ENCODE assay signal across 26 mouse cellular contexts in genomic region chr9:26689171-26689570, GRCm38 (mm10). TPM values are rescaled to one million over a fixed set of nuclear protein-coding genes. Genes with fewer than 3 reads are reported as not detected.
"Had no signal": no experiment of that assay in that cellular context is flagged by ENCODE, and none has a peak within 500 bp of the region (broad histone marks: within the 10 kb centered on the region; RNA-seq: fewer than 3 reads in every experiment).

No protein-coding gene starts in this region.

- DNase-seq: gastrocnemius, postnatal 14 days; gastrocnemius, postnatal 36 days; heart, adult 18-20 months; heart, postnatal 14 days; heart, postnatal 36 days; kidney, adult 18-20 months; kidney, adult 8-10 months; kidney, postnatal 10 days; kidney, postnatal 25 days; kidney, postnatal 4 days; left cerebral cortex, postnatal 4 days; lung, adult 18-20 months had no signal

- H3K27ac ChIP-seq: heart, embryonic 13.5 days; heart, embryonic 15.5 days; hindbrain, embryonic 15.5 days; hindbrain, postnatal 0 days; limb, embryonic 13.5 days; limb, embryonic 15.5 days; liver, embryonic 12.5 days; liver, embryonic 14.5 days had no signal

- H3K36me3 ChIP-seq: heart, embryonic 13.5 days; heart, embryonic 15.5 days; hindbrain, embryonic 13.5 days; hindbrain, embryonic 15.5 days; limb, embryonic 13.5 days; limb, embryonic 15.5 days; liver, embryonic 12.5 days had no signal

- H3K27me3 ChIP-seq: heart, embryonic 13.5 days; heart, embryonic 15.5 days; hindbrain, embryonic 13.5 days; hindbrain, embryonic 15.5 days; limb, embryonic 13.5 days; limb, embryonic 15.5 days; liver, embryonic 12.5 days had no signal

- H3K4me3 ChIP-seq: heart, embryonic 13.5 days; heart, embryonic 15.5 days; hindbrain, embryonic 13.5 days; hindbrain, embryonic 15.5 days; limb, embryonic 13.5 days; limb, embryonic 15.5 days; liver, embryonic 12.5 days had no signal

- H3K9me3 ChIP-seq: heart, embryonic 13.5 days; heart, embryonic 15.5 days; hindbrain, embryonic 13.5 days; hindbrain, embryonic 15.5 days; limb, embryonic 13.5 days; limb, embryonic 15.5 days; liver, embryonic 12.5 days had no signal

- H3K4me1 ChIP-seq: heart, embryonic 13.5 days; heart, embryonic 15.5 days; hindbrain, embryonic 15.5 days; limb, embryonic 13.5 days; limb, embryonic 15.5 days; liver, embryonic 12.5 days had no signal

RNA-seq across cellular contexts. Expression of gene B3gat1, which starts 44.4 kb away (rescaled TPM):
- total RNA-seq: heart, adult 18-20 months; heart, postnatal 14 days; heart, postnatal 36 days; hematopoietic stem cell, adult 5-6 weeks; liver, adult 2 months had no signal
- polyA plus RNA-seq: gonadal fat pad, adult 2 months; heart, embryonic 15.5 days; heart, postnatal 0 days; liver, adult 2 months; liver, embryonic 12.5 days; liver, embryonic 16.5 days had no signal
